Mouse (Mus musculus) thymus, adult 18-20 months (tissue): ENCODE data around the gene Tmpo.

Source experiments
- DNase-seq, 2 experiments: peaks; one replicate each; pipeline ENCODE4 v3.0.0; 2022; ENCODE audit warnings: mixed read lengths in 2 of 2

The Tmpo gene

GRCm38 (mm10) chr10:91184893-91185292 is 3.8 kb upstream of the Tmpo start:
- peak in 1 of 2 experiments; percentile 16 for DNase-seq

- DNase-seq: no peak
Observed at GRCm38 (mm10) chr10:91183316-91183715, 2.2 kb upstream of the Tmpo start.

- DNase-seq: no peak
Observed at GRCm38 (mm10) chr10:91182291-91182990, 1.3 kb upstream of the Tmpo start.

- peak; percentile 95 to 96 for DNase-seq
Observed at GRCm38 (mm10) chr10:91181461-91182288, 560 bp upstream of the Tmpo start.

GRCm38 (mm10) chr10:91180301-91180700 is 814 bp downstream of the Tmpo start:
- DNase-seq: no peak

GRCm38 (mm10) chr10:91179834-91180233 is 1.3 kb downstream of the Tmpo start:
- no peak for DNase-seq

GRCm38 (mm10) chr10:91177201-91177600 is 3.9 kb downstream of the Tmpo start:
- DNase-seq: no peak

GRCm38 (mm10) chr10:91172329-91173100 is 8.6 kb downstream of the Tmpo start:
- no peak for DNase-seq

GRCm38 (mm10) chr10:91171455-91172328 is 9.4 kb downstream of the Tmpo start:
- peak; percentile 87 to 88 for DNase-seq

- DNase-seq: peak in 1 of 2 experiments; percentile 50
Observed at GRCm38 (mm10) chr10:91171041-91171440, 10.1 kb downstream of the Tmpo start.

- peak; percentile 70 to 79 for DNase-seq
Observed at GRCm38 (mm10) chr10:91170143-91170941, 10.8 kb downstream of the Tmpo start.

GRCm38 (mm10) chr10:91169414-91170065 is 11.6 kb downstream of the Tmpo start:
- no peak for DNase-seq

- DNase-seq: no peak
Observed at GRCm38 (mm10) chr10:91167352-91167751, 13.8 kb downstream of the Tmpo start.

- DNase-seq: peak; percentile 40 to 53
Observed at GRCm38 (mm10) chr10:91166890-91167289, 14.2 kb downstream of the Tmpo start.

- no peak for DNase-seq
Observed at GRCm38 (mm10) chr10:91165850-91166249, 15.3 kb downstream of the Tmpo start.

- no peak for DNase-seq
Observed at GRCm38 (mm10) chr10:91164491-91164890, 16.6 kb downstream of the Tmpo start.

- DNase-seq: no peak
Observed at GRCm38 (mm10) chr10:91162511-91163163, 18.5 kb downstream of the Tmpo start.

- DNase-seq: no peak
Observed at GRCm38 (mm10) chr10:91162077-91162476, 19.0 kb downstream of the Tmpo start.

- DNase-seq: no peak
Observed at GRCm38 (mm10) chr10:91161006-91161405, 20.1 kb downstream of the Tmpo start.

- DNase-seq: no peak
Observed at GRCm38 (mm10) chr10:91158442-91158841, 22.7 kb downstream of the Tmpo start.
